Mouse (Mus musculus): Measurements from ENCODE around the gene Olfr803. TPM values are rescaled to one million over a fixed set of nuclear protein-coding genes. Genes with fewer than 3 reads are reported as not detected.

Gene Olfr803
- total RNA-seq (2022): not detected

- DNase-seq (ENCODE audit: low spot score in 2 of 2): no peak
Measured at GRCm38 (mm10) chr10:129694186-129694585, at the start of gene Olfr803. Gene Olfr803 (minus strand): TSS chr10:129694286.

GRCm38 (mm10) chr10:129741821-129742220 is 47.7 kb upstream of the Olfr803 start, which contains the start of gene Olfr806:
Gene Olfr806 (minus strand): TSS chr10:129741921.
- DNase-seq (ENCODE audit: low spot score in 2 of 2): no peak

DNA sequence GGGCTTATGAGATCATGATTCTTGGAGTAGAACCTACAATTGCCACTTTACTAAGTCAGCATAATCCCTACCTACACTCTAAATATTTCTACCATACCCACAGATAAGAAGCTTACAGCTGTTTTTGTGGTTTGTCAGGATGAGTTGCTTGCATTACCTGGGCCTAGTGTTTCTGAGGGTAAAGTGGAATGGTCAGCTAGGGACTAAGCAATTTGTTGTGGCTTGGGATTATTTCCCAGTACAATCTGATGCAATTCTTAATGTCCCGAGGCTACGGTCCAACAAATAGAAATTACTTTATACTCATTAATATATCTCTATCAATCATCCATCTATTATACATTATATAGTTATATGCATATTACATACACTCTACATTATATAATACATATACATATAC is 35.2 kb upstream of the Olfr803 start, which contains the start of gene Olfr805:
Olfr805 (minus strand) TSS at position 101 of the 400 bp plus-strand sequence.
- DNase-seq (ENCODE audit: low spot score in 2 of 2): no peak

DNA sequence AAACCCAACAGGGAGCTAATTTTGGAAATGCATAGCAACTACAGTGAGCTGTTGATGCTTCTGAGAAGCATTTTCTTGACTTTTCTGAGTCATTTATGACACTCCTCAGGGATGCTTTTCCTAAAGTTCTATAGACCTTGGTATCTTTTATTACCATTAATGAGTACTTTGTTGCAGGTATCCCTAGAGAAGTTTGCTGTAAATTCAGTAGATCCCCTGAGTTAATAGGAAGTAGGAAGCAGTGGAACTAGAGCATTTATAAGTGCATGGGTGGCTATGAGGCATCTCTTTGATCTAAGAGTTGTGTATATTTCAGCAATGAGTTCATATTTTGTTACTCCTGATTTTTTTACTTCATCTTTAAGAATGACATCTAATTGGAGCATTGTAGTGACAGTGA is 8.8 kb upstream of the Olfr803 start, which contains the start of gene Olfr804:
Olfr804 (plus strand) TSS at position 301 of the 400 bp plus-strand sequence.
- no peak for DNase-seq (ENCODE audit: low spot score in 2 of 2)

DNA sequence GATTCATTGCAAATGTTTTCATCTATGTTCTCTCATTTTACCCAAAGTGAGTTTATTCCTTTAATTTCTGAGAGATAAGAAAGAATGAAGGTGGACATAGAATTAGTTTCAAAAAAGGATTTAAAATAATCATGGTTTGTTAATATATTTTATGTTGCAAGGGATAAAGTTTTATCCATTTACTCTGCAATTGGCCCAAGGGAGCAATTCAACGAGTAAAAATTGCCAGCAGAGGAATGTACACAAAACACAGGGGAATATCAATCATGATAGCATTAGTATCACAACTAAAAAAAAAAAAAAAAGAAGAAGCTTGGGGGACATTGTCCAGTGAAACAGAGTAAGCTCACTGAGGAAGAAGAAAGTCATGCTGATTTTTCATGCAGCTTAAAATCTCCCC is 6.0 kb downstream of the Olfr803 start, which contains the start of gene Olfr802:
Olfr802 (minus strand) TSS at position 101 of the 400 bp plus-strand sequence.
- DNase-seq (ENCODE audit: low spot score in 2 of 2): no peak

GRCm38 (mm10) chr10:129673765-129674164 is 20.3 kb downstream of the Olfr803 start, which contains the start of gene Olfr801:
Gene Olfr801 (minus strand): TSS chr10:129673865.
- DNase-seq (ENCODE audit: low spot score in 2 of 2): no peak

DNA sequence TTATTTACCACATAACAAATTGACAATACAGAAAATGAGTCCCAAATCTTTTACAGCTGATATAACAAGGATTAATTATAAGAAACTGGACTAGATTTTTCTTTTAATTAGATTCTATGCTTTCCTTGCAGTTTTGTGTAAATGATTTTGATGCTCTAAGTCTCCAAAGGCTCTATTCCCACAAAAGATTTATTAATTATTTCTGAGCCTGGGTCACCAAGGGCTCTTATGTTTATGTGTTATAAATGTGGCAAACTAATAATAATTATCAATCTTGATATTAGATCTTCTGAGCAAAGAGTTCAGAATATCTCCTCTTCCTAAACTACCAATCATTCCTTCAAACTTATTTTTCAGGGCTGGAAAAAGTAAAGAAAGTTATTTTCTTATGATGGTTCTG is 36.7 kb downstream of the Olfr803 start, which contains the start of gene Olfr800:
Olfr800 (plus strand) TSS at position 301 of the 400 bp plus-strand sequence.
- DNase-seq (ENCODE audit: low spot score in 2 of 2): no peak

DNA sequence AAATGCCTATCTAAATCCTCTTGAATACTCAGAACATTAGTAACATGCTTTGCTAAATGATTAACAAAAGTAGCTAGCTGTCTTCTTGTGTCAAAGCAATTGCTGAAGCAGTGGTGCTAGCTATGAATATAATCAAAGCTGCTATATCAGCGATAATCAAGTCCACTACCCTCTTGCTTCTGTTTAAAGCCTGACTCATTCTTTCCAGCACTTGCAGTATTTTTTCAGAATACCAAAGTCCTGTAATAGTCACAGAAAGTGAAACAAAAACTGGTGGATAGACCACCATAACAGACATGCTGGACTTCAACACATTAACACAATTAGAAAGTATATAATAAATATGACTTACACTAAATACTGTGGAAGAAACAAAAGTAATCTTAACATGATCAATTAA is 42.3 kb downstream of the Olfr803 start:
- no peak for DNase-seq (ENCODE audit: low spot score in 2 of 2)

Small RNA genes lying within 50 kb of the gene (microRNA-seq; reads per million reads assigned to microRNA genes)
- gene Gm24485: 0 reads per million in 2 experiments

Other genes starting within 250 kb of the Olfr803 start
- not detected for gene Olfr787, start 232.4 kb downstream of the Olfr803 start, total RNA-seq (2022)
- gene Olfr788, start 223.3 kb downstream of the Olfr803 start, total RNA-seq (2022): not detected
- not detected for gene Olfr789, start 209.5 kb downstream of the Olfr803 start, total RNA-seq (2022)
- gene Olfr790, start 195.8 kb downstream of the Olfr803 start, total RNA-seq (2022): not detected
- not detected for gene Olfr791, start 172.5 kb downstream of the Olfr803 start, total RNA-seq (2022)
- not detected for gene Olfr792, start 155.1 kb downstream of the Olfr803 start, total RNA-seq (2022)
- not detected for gene Olfr794, start 126.6 kb downstream of the Olfr803 start, total RNA-seq (2022)
- gene Olfr796, start 81.7 kb downstream of the Olfr803 start, total RNA-seq (2022): not detected
- not detected for gene Olfr798, start 66.4 kb downstream of the Olfr803 start, total RNA-seq (2022)
- gene Olfr799, start 56.8 kb downstream of the Olfr803 start, total RNA-seq (2022): not detected
- not detected for gene Olfr800, start 36.6 kb downstream of the Olfr803 start, total RNA-seq (2022)
- not detected for gene Olfr801, start 20.4 kb downstream of the Olfr803 start, total RNA-seq (2022)
- under 1 TPM in 1 of 4 experiments, not detected in 3; 0.11 TPM for gene Olfr802, start 6.1 kb downstream of the Olfr803 start, total RNA-seq (2022)
- gene Olfr804, start 8.9 kb upstream of the Olfr803 start, total RNA-seq (2022): not detected
- not detected for gene Olfr805, start 35.1 kb upstream of the Olfr803 start, total RNA-seq (2022)
- gene Olfr806, start 47.6 kb upstream of the Olfr803 start, total RNA-seq (2022): not detected
- gene Olfr807, start 63.5 kb upstream of the Olfr803 start, total RNA-seq (2022): not detected
- not detected for gene Olfr808, start 71.2 kb upstream of the Olfr803 start, total RNA-seq (2022)
- gene Olfr809, start 80.4 kb upstream of the Olfr803 start, total RNA-seq (2022): not detected
- not detected for gene Olfr810, start 100.6 kb upstream of the Olfr803 start, total RNA-seq (2022)
- gene Olfr811, start 110.1 kb upstream of the Olfr803 start, total RNA-seq (2022): not detected
- gene Olfr812, start 151.8 kb upstream of the Olfr803 start, total RNA-seq (2022): not detected
- not detected for gene Olfr813, start 161.1 kb upstream of the Olfr803 start, total RNA-seq (2022)
- not detected for gene Olfr814, start 185.6 kb upstream of the Olfr803 start, total RNA-seq (2022)
- gene Olfr815, start 211.6 kb upstream of the Olfr803 start, total RNA-seq (2022): not detected
- not detected for gene Olfr816, start 221.3 kb upstream of the Olfr803 start, total RNA-seq (2022)

Measured in left cerebral cortex, adult 8-10 months (tissue).